Mouse (Mus musculus) forebrain, embryonic 12.5 days (tissue): ENCODE measurements at regions not wholly inside any gene's neighbourhood (a gene's known extent, or its start where the extent isn't known, plus 50 kb on each side); places are given as distances from the start of the nearest gene placed in this dataset.

Experiments
- ATAC-seq: fragments of 200-750 bp; cut with Nextera tagmentation; 2 replicates; pipeline ENCODE4 v1.8.0; 2017; ENCODE audit warnings: moderate TSS enrichment; ENCODE audit not compliant: low FRiP score
- H3K27ac ChIP-seq: fragments of 300-500 bp; sonication (generic); 2 replicates; pipeline ENCODE4 v1.5.1; 2016; ENCODE audit warnings: mild to moderate bottlenecking
- H3K27me3 ChIP-seq: fragments of 300-500 bp; sonication (generic); 2 replicates; pipeline ENCODE4 v1.6.1; 2016; ENCODE audit warnings: mild to moderate bottlenecking
- H3K36me3 ChIP-seq: fragments of 300-500 bp; sonication (generic); replicated peaks from 2 replicates; pipeline ENCODE4 v1.6.1; 2016; ENCODE audit warnings: mild to moderate bottlenecking
- H3K4me1 ChIP-seq: fragments of 300-500 bp; sonication (generic); 2 replicates; pipeline ENCODE4 v1.6.1; 2016
- H3K4me2 ChIP-seq: fragments of 300-500 bp; sonication (generic); 2 replicates; pipeline ENCODE4 v1.6.1; 2016; ENCODE audit warnings: mild to moderate bottlenecking, moderate library complexity
- H3K4me3 ChIP-seq: fragments of 300-500 bp; sonication (generic); replicated peaks from 2 replicates; pipeline ENCODE4 v1.5.1; 2016; ENCODE audit warnings: mild to moderate bottlenecking
- H3K9ac ChIP-seq: fragments of 300-500 bp; sonication (generic); 2 replicates; pipeline ENCODE4 v1.6.1; 2016; ENCODE audit warnings: mild to moderate bottlenecking
- H3K9me3 ChIP-seq: fragments of 300-500 bp; sonication (generic); 2 replicates; pipeline ENCODE4 v1.6.1; 2016
- WGBS: fragments of 180-500 bp; shearing (Covaris S2); methylation state at CpG from one replicate; pipeline ENCODE4 v1.1.7; 2016; 5-methylcytosine and 5-hydroxymethylcytosine counted together

DNA sequence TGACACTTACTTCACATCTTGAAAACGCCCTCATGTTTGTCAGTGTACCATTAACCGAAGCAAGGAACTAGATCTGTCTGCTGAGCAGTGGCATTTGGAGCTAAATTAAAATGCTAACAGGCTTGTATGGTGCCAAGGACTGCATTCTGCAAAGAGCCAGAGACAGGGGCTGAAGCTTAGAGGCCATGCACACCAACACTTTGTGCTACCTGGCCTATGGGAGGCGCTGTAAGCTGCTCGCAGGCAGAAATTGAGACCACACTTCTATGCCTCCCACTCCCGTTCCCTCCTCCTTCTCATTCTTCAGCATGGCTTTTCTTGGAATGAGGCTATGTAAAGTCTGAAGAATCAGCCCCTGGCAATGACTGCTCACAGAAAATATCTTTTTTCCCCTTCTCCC, 476.2 kb downstream of the Tox3 start:
- no peak overlapping the region for H3K27ac ChIP-seq
- no peaks in the 10 kb centered on the region for H3K36me3 ChIP-seq
- no peaks in the 10 kb centered on the region for H3K9me3 ChIP-seq
- H3K4me2 ChIP-seq, result no peak overlapping the region
- no peak for ATAC-seq
- H3K27me3 ChIP-seq, result no peaks in the 10 kb centered on the region
- H3K4me1 ChIP-seq, result peaks cover 9% of the 10 kb centered on the region; the same call in 1 of the 2 replicates
- 90% methylated on average over 5 of the region's 5 CpGs for WGBS
- H3K9ac ChIP-seq, result no peak overlapping the region
- H3K4me3 ChIP-seq, result no peak overlapping the region

- Histone ChIP-seq H3K9me3 (no peaks in the 10 kb centered on the region), H3K4me3 (no peak overlapping the region), H3K27ac (no peak overlapping the region), H3K9ac (no peak overlapping the region), H3K4me1 (no peaks in the 10 kb centered on the region), H3K27me3 (no peaks in the 10 kb centered on the region; the same call in 1 of the 2 replicates), H3K36me3 (no peaks in the 10 kb centered on the region), H3K4me2 (no peak overlapping the region)
- no peak for ATAC-seq
- 96% methylated on average over 3 of the region's 3 CpGs for WGBS
Observed at GRCm38 (mm10) chr8:89859813-89860212, 488.3 kb downstream of the Tox3 start.

- H3K27me3 ChIP-seq, result no peaks in the 10 kb centered on the region; the same call in 1 of the 2 replicates
- no peak overlapping the region for H3K4me2 ChIP-seq
- ATAC-seq, result no peak
- no peak overlapping the region for H3K4me3 ChIP-seq
- no peaks in the 10 kb centered on the region for H3K4me1 ChIP-seq
- no peaks in the 10 kb centered on the region for H3K36me3 ChIP-seq
- 65% methylated on average over 7 of the region's 7 CpGs for WGBS
- H3K27ac ChIP-seq, result no peak overlapping the region
- no peaks in the 10 kb centered on the region for H3K9me3 ChIP-seq
- H3K9ac ChIP-seq, result no peak overlapping the region
Observed at GRCm38 (mm10) chr8:89858706-89859385, 489.3 kb downstream of the Tox3 start.

- H3K36me3 ChIP-seq, result no peaks in the 10 kb centered on the region
- no peak overlapping the region for H3K4me2 ChIP-seq
- H3K4me1 ChIP-seq, result 0 out of 2 replicates have a peak, but pooled peaks cover 2% of the 10 kb centered on the region
- no peak overlapping the region for H3K4me3 ChIP-seq
- H3K9me3 ChIP-seq, result no peaks in the 10 kb centered on the region
- WGBS, result 94% methylated on average over 5 of the region's 5 CpGs
- H3K27me3 ChIP-seq, result no peaks in the 10 kb centered on the region; the same call in 1 of the 2 replicates
- H3K27ac ChIP-seq, result no peak overlapping the region
- ATAC-seq, result no peak
- no peak overlapping the region for H3K9ac ChIP-seq
Observed at GRCm38 (mm10) chr8:89855556-89855955, 492.6 kb downstream of the Tox3 start.

GRCm38 (mm10) chr8:89850209-89850796, 497.8 kb downstream of the Tox3 start:
- 43% methylated on average over 3 of the region's 3 CpGs for WGBS
- peak; percentile 92 for ATAC-seq
- no peak overlapping the region for H3K9ac ChIP-seq
- peaks cover 11% of the 10 kb centered on the region for H3K4me1 ChIP-seq
- no peaks in the 10 kb centered on the region for H3K36me3 ChIP-seq
- 0 out of 2 replicates have a peak, but pooled peaks cover 3% of the 10 kb centered on the region for H3K27me3 ChIP-seq
- H3K27ac ChIP-seq, result peak overlapping the region; percentile 59; the same call in 1 of the 2 replicates
- no peak overlapping the region for H3K4me3 ChIP-seq
- H3K9me3 ChIP-seq, result no peaks in the 10 kb centered on the region
- H3K4me2 ChIP-seq, result no peak overlapping the region

- Histone ChIP-seq H3K36me3 (no peaks in the 10 kb centered on the region), H3K4me2 (no peak overlapping the region), H3K9me3 (no peaks in the 10 kb centered on the region), H3K4me3 (no peak overlapping the region), H3K27ac (peak overlapping the region; percentile 59; the same call in 1 of the 2 replicates), H3K4me1 (peaks cover 11% of the 10 kb centered on the region), H3K27me3 (0 out of 2 replicates have a peak, but pooled peaks cover 3% of the 10 kb centered on the region), H3K9ac (no peak overlapping the region)
- WGBS, result 59% methylated on average over 7 of the region's 7 CpGs
- ATAC-seq, result peak; percentile 72
Observed at GRCm38 (mm10) chr8:89849416-89850208, 498.5 kb downstream of the Tox3 start.

DNA sequence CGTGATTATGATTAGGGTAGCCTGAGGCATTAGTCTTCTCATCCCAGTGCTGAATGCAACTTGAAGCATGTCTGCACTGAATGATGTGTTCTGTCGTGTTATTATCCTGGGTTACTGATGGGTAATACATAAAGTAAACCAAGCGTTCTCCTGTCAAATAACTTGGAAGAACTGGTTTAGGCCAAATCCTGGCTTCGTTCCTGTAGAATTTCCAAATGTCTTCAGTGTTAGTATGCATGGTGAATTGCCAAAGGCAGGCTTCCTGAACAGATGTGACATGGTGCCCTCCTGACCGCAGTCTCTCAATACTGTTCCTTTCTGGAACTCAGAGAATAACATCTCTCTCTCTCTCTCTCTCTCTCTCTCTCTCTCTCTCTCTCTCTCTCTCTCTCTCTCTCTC, 509.6 kb downstream of the Tox3 start:
- WGBS, result 86% methylated on average over 5 of the region's 5 CpGs
- Histone ChIP-seq H3K27me3 (no peaks in the 10 kb centered on the region), H3K4me2 (no peak overlapping the region), H3K9ac (no peak overlapping the region), H3K36me3 (no peaks in the 10 kb centered on the region), H3K4me3 (no peak overlapping the region), H3K27ac (no peak overlapping the region), H3K9me3 (no peaks in the 10 kb centered on the region), H3K4me1 (no peaks in the 10 kb centered on the region)
- no peak for ATAC-seq

GRCm38 (mm10) chr8:89833715-89834114, 514.4 kb downstream of the Tox3 start:
- H3K4me1 ChIP-seq, result 0 out of 2 replicates have a peak, but pooled peaks cover 2% of the 10 kb centered on the region
- no peaks in the 10 kb centered on the region for H3K9me3 ChIP-seq
- no peak overlapping the region for H3K9ac ChIP-seq
- ATAC-seq, result no peak
- H3K27me3 ChIP-seq, result no peaks in the 10 kb centered on the region
- H3K36me3 ChIP-seq, result no peaks in the 10 kb centered on the region
- WGBS, result 74% methylated on average over 4 of the region's 4 CpGs
- H3K27ac ChIP-seq, result no peak overlapping the region
- no peak overlapping the region for H3K4me3 ChIP-seq
- H3K4me2 ChIP-seq, result no peak overlapping the region

DNA sequence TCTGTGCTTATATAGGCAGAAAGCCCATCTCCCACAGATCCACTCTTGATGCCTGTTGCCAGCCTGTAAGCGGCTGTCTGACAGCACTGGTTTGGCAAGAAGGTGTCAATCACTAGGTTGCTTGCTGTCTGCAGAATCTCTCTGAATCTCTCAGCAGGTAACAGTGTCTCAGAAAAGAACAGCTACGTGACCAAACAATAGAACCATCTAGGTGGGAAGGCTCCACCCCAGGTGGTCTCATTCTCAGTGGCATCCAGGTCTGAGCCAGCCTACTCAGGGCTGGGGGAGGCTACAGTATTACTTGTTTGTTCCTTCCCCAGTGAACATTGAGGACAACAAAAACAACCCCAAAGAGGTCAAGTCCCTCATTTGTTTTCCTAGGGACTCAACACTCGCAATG, 523.6 kb downstream of the Tox3 start:
- H3K27ac ChIP-seq, result no peak overlapping the region
- 26% methylated on average over 3 of the region's 3 CpGs for WGBS
- peaks cover 12% of the 10 kb centered on the region for H3K4me1 ChIP-seq
- no peaks in the 10 kb centered on the region for H3K36me3 ChIP-seq
- no peaks in the 10 kb centered on the region for H3K27me3 ChIP-seq
- no peak for ATAC-seq
- no peak overlapping the region for H3K4me2 ChIP-seq
- H3K4me3 ChIP-seq, result no peak overlapping the region
- no peak overlapping the region for H3K9ac ChIP-seq
- H3K9me3 ChIP-seq, result no peaks in the 10 kb centered on the region

DNA sequence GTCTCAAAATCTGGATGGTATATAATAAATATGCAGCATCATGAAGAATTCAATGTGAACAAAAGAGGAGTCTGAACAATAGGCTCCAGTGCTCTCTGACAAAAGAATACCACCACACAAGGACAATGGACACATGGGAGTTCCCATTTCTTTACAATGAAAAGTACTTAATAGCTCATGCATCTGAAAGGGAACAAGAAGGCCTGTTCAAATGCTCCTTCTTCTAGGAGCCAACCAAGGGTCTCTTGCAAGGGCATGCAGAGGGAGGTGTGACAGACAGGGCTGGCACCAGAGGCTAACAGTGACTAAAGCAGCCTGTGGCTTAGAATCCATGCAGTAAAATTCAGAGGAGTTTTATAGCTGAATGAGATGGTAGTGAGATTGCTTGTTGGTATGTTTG, 524.5 kb downstream of the Tox3 start:
- H3K4me3 ChIP-seq, result no peak overlapping the region
- H3K4me2 ChIP-seq, result no peak overlapping the region
- no peaks in the 10 kb centered on the region for H3K27me3 ChIP-seq
- H3K9ac ChIP-seq, result no peak overlapping the region
- peaks cover 12% of the 10 kb centered on the region for H3K4me1 ChIP-seq
- H3K36me3 ChIP-seq, result no peaks in the 10 kb centered on the region
- H3K9me3 ChIP-seq, result no peaks in the 10 kb centered on the region
- ATAC-seq, result no peak
- no peak overlapping the region for H3K27ac ChIP-seq

GRCm38 (mm10) chr8:89812036-89812711, 536.0 kb downstream of the Tox3 start:
- H3K9me3 ChIP-seq, result no peaks in the 10 kb centered on the region
- no peak overlapping the region for H3K27ac ChIP-seq
- 93% methylated on average over 4 of the region's 4 CpGs for WGBS
- no peak overlapping the region for H3K4me3 ChIP-seq
- no peak overlapping the region for H3K4me2 ChIP-seq
- no peaks in the 10 kb centered on the region for H3K36me3 ChIP-seq
- no peak overlapping the region for H3K9ac ChIP-seq
- ATAC-seq, result no peak
- no peaks in the 10 kb centered on the region for H3K4me1 ChIP-seq
- no peaks in the 10 kb centered on the region for H3K27me3 ChIP-seq

DNA sequence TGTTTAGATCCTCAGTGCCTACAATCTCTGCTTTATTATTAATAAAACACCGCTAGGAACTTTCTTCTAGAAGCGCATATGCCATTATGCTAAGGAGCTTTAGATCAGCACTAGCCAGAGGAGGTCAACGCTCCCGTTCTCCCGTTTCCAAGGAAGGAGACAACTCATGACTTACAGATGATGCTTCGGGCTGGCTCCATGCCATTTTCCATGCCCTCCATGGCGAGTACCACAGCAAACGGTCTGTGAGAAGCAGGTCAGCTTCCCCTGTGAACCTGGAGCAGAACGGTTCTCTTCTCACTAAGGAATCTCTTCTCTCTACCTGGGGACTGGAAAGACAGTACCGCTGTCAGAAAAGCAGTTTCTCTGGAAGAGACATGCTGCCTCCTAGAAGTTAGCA, 559.8 kb downstream of the Tox3 start:
- no peak overlapping the region for H3K4me3 ChIP-seq
- 84% methylated on average over 10 of the region's 10 CpGs for WGBS
- H3K9me3 ChIP-seq, result no peaks in the 10 kb centered on the region
- no peaks in the 10 kb centered on the region for H3K36me3 ChIP-seq
- H3K9ac ChIP-seq, result no peak overlapping the region
- no peak overlapping the region for H3K27ac ChIP-seq
- no peak for ATAC-seq
- H3K4me1 ChIP-seq, result peaks cover 13% of the 10 kb centered on the region
- no peak overlapping the region for H3K4me2 ChIP-seq
- H3K27me3 ChIP-seq, result peaks cover 20% of the 10 kb centered on the region
